Mouse (Mus musculus) neural tube, embryonic 15.5 days (tissue): Measurements from ENCODE around the gene Fmo9. TPM values are rescaled to one million over a fixed set of nuclear protein-coding genes. Genes with fewer than 3 reads are reported as not detected.

Experiments
- ATAC-seq: fragments of 200-750 bp; cut with Nextera tagmentation; 2 replicates; pipeline ENCODE4 v1.8.0; 2017; ENCODE audit warnings: mild to moderate bottlenecking, moderate TSS enrichment, moderate library complexity; ENCODE audit not compliant: low FRiP score
- H3K27ac ChIP-seq: fragments of 300-500 bp; sonication (generic); replicated peaks from 2 replicates; pipeline ENCODE4 v1.5.1; 2015; ENCODE audit warnings: mild to moderate bottlenecking, inconsistent platforms
- H3K27me3 ChIP-seq: fragments of 300-500 bp; sonication (generic); replicated peaks from 2 replicates; pipeline ENCODE4 v1.6.1; 2015; ENCODE audit warnings: inconsistent platforms
- H3K36me3 ChIP-seq: fragments of 300-500 bp; sonication (generic); 2 replicates; pipeline ENCODE4 v1.6.1; 2015; ENCODE audit warnings: inconsistent platforms
- H3K4me1 ChIP-seq: fragments of 300-500 bp; sonication (generic); 2 replicates; pipeline ENCODE4 v1.6.1; 2015; ENCODE audit warnings: inconsistent platforms
- H3K4me2 ChIP-seq: fragments of 300-500 bp; sonication (generic); 2 replicates; pipeline ENCODE4 v1.6.1; 2015; ENCODE audit warnings: inconsistent platforms, mild to moderate bottlenecking, moderate library complexity
- H3K4me3 ChIP-seq: fragments of 300-500 bp; sonication (generic); replicated peaks from 2 replicates; pipeline ENCODE4 v1.5.1; 2015; ENCODE audit warnings: mild to moderate bottlenecking, inconsistent platforms
- H3K9ac ChIP-seq: fragments of 300-500 bp; sonication (generic); replicated peaks from 2 replicates; pipeline ENCODE4 v1.6.1; 2015; ENCODE audit warnings: mild to moderate bottlenecking, inconsistent platforms
- H3K9me3 ChIP-seq: fragments of 300-500 bp; sonication (generic); replicated peaks from 2 replicates; pipeline ENCODE4 v1.6.1; 2016; ENCODE audit warnings: inconsistent platforms
- WGBS: fragments of 180-500 bp; shearing (Covaris S2); methylation state at CpG from one replicate; pipeline ENCODE4 v1.1.7; 2015; ENCODE audit warnings: mixed read lengths; 5-methylcytosine and 5-hydroxymethylcytosine counted together
- microRNA-seq: library from miRNA; unstranded; fragments of <30 nt; microRNA quantifications from one replicate; pipeline ENCODE4, GENCODE M21; 2017
- polyA plus RNA-seq: library from polyadenylated mRNA; unstranded; fragments of >200 nt; fragmentation: Nextera tagmentation; extraction: Ambion mirVana; gene quantifications from 2 replicates; pipeline ENCODE4 v1.2.1, GENCODE M21; 2015

Fmo9 gene
- polyA plus RNA-seq: not detected in 2 replicates

- 90% methylated on average over 1 of the region's 1 CpGs for WGBS
- H3K4me3 ChIP-seq: no peak within 1 kb of the TSS
Observed at GRCm38 (mm10) chr1:166681745-166682144, at the start of gene Fmo9. TSS of gene Fmo9 (minus strand) at chr1:166681845.

GRCm38 (mm10) chr1:166730886-166731285 is 49.2 kb upstream of the Fmo9 start:
- no peaks in the 10 kb centered on the region for H3K27me3 ChIP-seq
- H3K4me2 ChIP-seq: no peak overlapping the region
- WGBS: 70% methylated on average over 4 of the region's 4 CpGs
- no peaks in the 10 kb centered on the region for H3K9me3 ChIP-seq
- H3K36me3 ChIP-seq: no peaks in the 10 kb centered on the region
- no peak overlapping the region for H3K9ac ChIP-seq
- no peak overlapping the region for H3K4me3 ChIP-seq
- H3K27ac ChIP-seq: no peak overlapping the region
- no peak for ATAC-seq
- H3K4me1 ChIP-seq: no peaks in the 10 kb centered on the region

More at GRCm38 (mm10) chr1:166681745-166682144, at the start of gene Fmo9:
- no peak within 1 kb of the TSS for H3K9ac ChIP-seq
- H3K4me1 ChIP-seq: no peaks in the 10 kb centered on the region
- no peak within 1 kb of the TSS for H3K27ac ChIP-seq
- H3K36me3 ChIP-seq: no peaks in the 10 kb centered on the region
- H3K9me3 ChIP-seq: no peaks in the 10 kb centered on the region
- no peak within 1 kb of the TSS for H3K4me2 ChIP-seq
- no peaks in the 10 kb centered on the region for H3K27me3 ChIP-seq
- no peak for ATAC-seq

- no peak overlapping the region for H3K9ac ChIP-seq
- no peaks in the 10 kb centered on the region for H3K36me3 ChIP-seq
- no peaks in the 10 kb centered on the region for H3K4me1 ChIP-seq
- H3K27ac ChIP-seq: no peak overlapping the region
- ATAC-seq: no peak
- H3K4me2 ChIP-seq: no peak overlapping the region
- H3K27me3 ChIP-seq: no peaks in the 10 kb centered on the region
- H3K9me3 ChIP-seq: no peaks in the 10 kb centered on the region
- no peak overlapping the region for H3K4me3 ChIP-seq
- 69% methylated on average over 2 of the region's 2 CpGs for WGBS
Observed at GRCm38 (mm10) chr1:166730215-166730614, 48.6 kb upstream of the Fmo9 start.

- Histone ChIP-seq H3K27me3 (no peaks in the 10 kb centered on the region), H3K9ac (no peak overlapping the region), H3K36me3 (no peaks in the 10 kb centered on the region), H3K4me2 (no peak overlapping the region), H3K4me3 (no peak overlapping the region), H3K4me1 (no peaks in the 10 kb centered on the region), H3K27ac (no peak overlapping the region), H3K9me3 (no peaks in the 10 kb centered on the region)
- 91% methylated on average over 7 of the region's 7 CpGs for WGBS
- ATAC-seq: no peak
Observed at GRCm38 (mm10) chr1:166710861-166711260, 29.2 kb upstream of the Fmo9 start.

- no peak overlapping the region for H3K27ac ChIP-seq
- H3K36me3 ChIP-seq: no peaks in the 10 kb centered on the region
- WGBS: 75% methylated on average over 10 of the region's 10 CpGs
- H3K27me3 ChIP-seq: no peaks in the 10 kb centered on the region
- H3K4me1 ChIP-seq: no peaks in the 10 kb centered on the region
- no peaks in the 10 kb centered on the region for H3K9me3 ChIP-seq
- no peak for ATAC-seq
- H3K4me3 ChIP-seq: no peak overlapping the region
- no peak overlapping the region for H3K9ac ChIP-seq
- H3K4me2 ChIP-seq: no peak overlapping the region
Observed at GRCm38 (mm10) chr1:166702270-166702912, 20.7 kb upstream of the Fmo9 start.

- 85% methylated on average over 5 of the region's 5 CpGs for WGBS
- no peaks in the 10 kb centered on the region for H3K4me1 ChIP-seq
- no peaks in the 10 kb centered on the region for H3K36me3 ChIP-seq
- H3K4me3 ChIP-seq: no peak overlapping the region
- H3K27ac ChIP-seq: no peak overlapping the region
- H3K27me3 ChIP-seq: no peaks in the 10 kb centered on the region
- H3K9me3 ChIP-seq: no peaks in the 10 kb centered on the region
- no peak overlapping the region for H3K4me2 ChIP-seq
- H3K9ac ChIP-seq: no peak overlapping the region
- ATAC-seq: no peak
Observed at GRCm38 (mm10) chr1:166669264-166669663, 12.4 kb downstream of the Fmo9 start.

- no peak for ATAC-seq
- no peaks in the 10 kb centered on the region for H3K9me3 ChIP-seq
- no peak overlapping the region for H3K27ac ChIP-seq
- 91% methylated on average over 8 of the region's 8 CpGs for WGBS
- no peak overlapping the region for H3K9ac ChIP-seq
- H3K36me3 ChIP-seq: no peaks in the 10 kb centered on the region
- H3K27me3 ChIP-seq: no peaks in the 10 kb centered on the region
- no peak overlapping the region for H3K4me2 ChIP-seq
- H3K4me3 ChIP-seq: no peak overlapping the region
- no peaks in the 10 kb centered on the region for H3K4me1 ChIP-seq
Observed at GRCm38 (mm10) chr1:166660800-166661199, 20.8 kb downstream of the Fmo9 start.

- Histone ChIP-seq H3K4me2 (no peak within 1 kb of the TSS), H3K4me1 (no peaks in the 10 kb centered on the region), H3K9me3 (no peaks in the 10 kb centered on the region), H3K36me3 (no peaks in the 10 kb centered on the region), H3K9ac (no peak within 1 kb of the TSS), H3K27ac (no peak within 1 kb of the TSS), H3K4me3 (no peak within 1 kb of the TSS), H3K27me3 (no peaks in the 10 kb centered on the region)
- WGBS: 97% methylated on average over 2 of the region's 2 CpGs
- ATAC-seq: no peak
Observed at GRCm38 (mm10) chr1:166647593-166647992, 34.1 kb downstream of the Fmo9 start, which contains the start of gene Gm4847. TSS of gene Gm4847 (minus strand) at chr1:166647693.

Small RNA genes within 50 kb of the gene (microRNA-seq; reads per million reads assigned to microRNA genes)
- gene Gm22992: not detected

Other genes with a start within 250 kb of the Fmo9 start
- gene Gm4846, start 184.3 kb downstream of the Fmo9 start, polyA plus RNA-seq: not detected in 2 replicates
- gene Gm4847, start 34.2 kb downstream of the Fmo9 start, polyA plus RNA-seq: not detected in 2 replicates